Mouse (Mus musculus): ENCODE data around the gene Ptprq.

Gene Ptprq

DNA sequence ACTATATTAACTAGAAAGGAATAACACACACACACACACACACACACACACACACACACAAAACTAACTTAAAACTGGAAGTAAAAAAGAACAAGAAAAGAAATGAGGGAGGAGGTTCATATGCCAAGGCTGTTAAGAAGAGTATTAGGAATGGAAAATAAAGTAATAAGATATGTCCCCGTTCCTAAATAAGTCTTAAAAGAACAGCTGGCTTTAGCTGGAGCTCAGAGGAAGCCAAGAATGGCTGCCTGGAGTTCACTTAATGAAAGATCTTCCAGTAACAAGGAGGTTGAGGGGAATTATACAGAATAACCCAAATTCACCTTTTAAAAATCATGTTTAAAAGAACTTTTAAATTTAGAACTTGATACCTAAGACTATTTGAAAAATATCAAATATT is 93.2 kb downstream of the Ptprq start:
- DNase-seq = no peak

DNA sequence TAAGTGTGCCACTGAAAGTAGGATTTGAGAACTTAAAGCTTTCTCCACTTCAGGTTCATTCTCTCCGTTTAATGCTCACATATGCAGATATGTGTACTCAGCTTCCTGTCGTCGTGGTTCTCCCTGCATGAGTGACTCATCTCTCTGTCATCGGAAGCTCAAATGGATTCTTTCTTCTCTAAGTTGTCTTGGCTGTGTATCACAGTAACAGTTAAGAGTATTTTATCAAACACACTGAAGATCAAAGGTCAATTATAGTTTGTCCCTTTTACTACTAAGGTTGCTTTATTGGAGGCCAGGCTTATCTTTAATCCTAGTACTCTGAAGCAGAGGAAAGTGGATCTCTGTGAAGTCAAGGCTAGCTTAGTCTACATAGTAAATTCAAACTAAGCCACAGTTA is 95.6 kb downstream of the Ptprq start:
- DNase-seq = no peak

DNA sequence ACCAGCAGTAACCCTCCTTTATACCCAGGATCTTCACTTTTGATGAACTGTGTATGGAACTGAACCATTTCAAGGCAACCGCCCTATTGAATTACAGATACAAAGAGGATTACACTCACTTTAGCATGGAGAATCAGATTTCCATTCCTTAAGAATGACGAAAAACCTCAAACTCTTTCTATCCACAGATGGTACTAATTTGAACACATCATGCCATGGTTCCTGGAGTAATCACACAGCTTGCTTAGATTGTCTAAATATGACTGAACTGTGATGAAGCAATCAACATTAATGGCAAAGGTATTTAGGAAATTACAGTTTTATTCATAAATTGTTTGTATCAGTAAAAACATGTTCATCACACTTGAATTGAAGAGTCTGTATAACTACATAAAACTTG is 104.4 kb downstream of the Ptprq start:
- no peak for DNase-seq

DNA sequence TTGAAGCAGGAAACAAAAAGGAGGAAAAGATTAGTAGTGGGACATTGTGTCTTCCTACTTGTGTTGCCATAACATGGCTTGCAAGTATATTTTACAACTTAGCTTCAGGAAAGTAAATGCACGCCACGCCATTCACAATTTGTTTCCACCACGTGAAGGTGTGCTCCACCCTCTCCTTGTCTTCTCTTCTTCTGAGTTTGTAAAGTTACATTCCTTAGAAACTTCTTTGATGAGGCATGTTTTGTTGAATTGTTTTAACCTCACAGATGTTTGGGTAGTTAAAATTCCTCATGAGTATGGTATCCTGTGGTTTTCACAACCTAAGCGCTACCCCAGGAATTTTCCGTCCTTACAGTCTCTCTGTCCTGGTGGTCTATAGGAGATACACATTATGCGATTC is 118.5 kb downstream of the Ptprq start:
- DNase-seq = no peak

DNA sequence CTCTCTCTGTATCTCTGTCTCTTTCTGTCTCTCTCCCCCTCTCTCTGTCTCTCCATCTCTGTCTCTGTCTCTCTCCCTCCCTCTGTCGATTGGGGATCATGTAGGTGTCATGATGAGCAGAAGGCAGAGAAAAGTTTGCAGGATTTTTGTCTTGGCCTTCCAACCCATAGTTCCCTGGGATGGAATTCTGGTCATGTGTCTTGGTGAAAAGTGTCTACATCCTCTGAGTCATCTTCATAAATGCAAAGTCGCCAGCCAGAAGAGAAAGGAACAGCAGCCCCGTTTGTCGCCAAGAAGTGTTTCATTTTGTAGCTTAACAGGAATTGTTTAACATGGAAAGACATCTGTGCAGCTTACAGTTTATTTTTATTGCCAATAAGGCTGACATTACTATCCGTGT is 136.5 kb downstream of the Ptprq start:
- no peak for DNase-seq

DNA sequence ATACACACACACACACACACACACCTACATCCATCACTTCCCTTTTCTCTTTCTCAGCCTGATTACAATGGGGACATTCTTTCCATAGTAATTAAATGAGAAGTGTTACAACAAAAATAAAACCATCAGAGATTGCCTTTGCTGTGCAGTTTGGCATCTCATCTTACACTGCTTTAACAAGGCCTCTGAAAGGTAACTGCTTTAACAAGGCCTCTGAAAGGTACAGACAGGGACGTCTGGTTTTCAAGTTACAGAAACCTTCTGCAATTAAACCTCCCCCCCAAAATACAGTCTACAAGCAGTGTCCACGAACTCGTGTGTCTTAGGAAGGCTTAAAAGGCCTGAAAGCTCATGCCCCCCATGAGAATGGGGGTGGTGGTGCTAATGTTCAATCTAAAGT is 150.8 kb downstream of the Ptprq start:
- no peak for DNase-seq

DNA sequence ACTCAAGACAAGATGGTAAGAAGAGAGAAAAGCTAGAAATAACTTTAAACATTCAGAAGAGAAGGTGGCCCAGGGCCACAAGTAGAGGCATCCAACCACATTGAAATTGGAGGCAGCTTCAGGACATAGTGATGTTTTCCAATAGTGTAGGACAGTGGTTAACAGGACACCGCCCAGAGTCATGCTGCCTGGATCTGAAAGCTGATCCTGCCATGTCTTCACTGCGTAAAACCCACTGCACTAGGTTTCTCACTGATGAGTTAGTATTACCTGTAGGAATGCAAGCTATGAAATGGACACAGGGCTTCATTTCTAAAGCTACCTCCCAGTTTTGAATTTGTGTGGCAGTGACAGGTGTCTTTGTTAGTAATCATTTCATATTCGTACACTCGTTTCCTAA is 151.6 kb downstream of the Ptprq start:
- DNase-seq = no peak

DNA sequence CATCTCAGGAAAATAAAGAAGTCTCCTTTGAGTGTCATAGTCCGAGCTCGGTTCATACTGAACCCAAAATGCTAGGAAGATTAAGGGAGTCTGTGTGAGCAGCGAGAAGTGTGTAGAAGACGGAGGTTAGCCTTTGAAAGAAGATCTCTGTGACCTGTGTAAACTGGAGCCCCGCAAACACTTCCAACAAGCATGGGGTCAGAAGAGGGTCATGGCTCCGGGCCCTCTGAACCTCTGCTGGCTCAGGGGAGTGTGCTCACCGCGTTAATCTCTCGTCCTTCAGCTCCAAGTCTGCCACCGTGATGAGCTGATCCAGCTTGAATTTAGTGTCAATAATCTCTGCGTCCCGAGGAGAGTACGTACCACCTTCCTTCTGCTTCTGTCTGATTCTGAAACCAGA is 157.0 kb downstream of the Ptprq start:
- no peak for DNase-seq

DNA sequence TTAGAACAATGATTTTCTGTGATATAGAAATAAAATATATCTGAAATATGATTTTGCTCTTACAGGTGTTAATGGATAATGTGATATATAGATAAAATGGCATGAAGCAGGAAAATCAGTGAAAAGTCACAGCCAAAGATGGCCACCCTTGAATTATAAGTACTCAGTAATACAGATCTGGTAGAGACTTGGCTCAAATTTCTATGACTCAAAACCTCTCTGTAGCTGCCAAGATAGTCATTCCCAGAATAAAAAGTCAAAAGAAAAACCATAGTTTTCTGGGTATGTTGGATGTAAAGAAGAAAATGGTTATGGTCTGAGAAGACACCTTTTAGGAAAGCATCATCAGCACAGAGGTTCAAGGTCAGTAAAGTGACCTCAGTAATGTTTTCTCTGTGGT is 159.0 kb downstream of the Ptprq start:
- DNase-seq = no peak

DNA sequence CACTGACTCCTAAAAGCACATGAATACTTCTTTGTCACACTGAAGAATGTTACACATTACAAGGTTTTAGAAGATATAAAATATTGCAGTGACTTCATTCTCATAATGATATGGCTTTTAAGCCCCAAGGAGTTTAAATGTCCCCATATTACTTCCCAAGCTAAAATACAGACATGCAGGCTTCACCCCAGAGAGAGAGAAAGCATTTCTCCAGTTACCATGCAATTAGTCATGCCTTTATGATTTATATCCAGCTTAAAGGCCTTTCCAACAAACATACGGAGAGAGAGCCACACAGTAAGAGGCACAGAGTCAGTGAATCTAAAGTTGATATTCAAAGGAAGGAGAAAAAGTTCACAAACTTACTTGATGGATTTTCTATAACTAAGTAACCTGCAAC is 176.8 kb downstream of the Ptprq start:
- DNase-seq = no peak

DNA sequence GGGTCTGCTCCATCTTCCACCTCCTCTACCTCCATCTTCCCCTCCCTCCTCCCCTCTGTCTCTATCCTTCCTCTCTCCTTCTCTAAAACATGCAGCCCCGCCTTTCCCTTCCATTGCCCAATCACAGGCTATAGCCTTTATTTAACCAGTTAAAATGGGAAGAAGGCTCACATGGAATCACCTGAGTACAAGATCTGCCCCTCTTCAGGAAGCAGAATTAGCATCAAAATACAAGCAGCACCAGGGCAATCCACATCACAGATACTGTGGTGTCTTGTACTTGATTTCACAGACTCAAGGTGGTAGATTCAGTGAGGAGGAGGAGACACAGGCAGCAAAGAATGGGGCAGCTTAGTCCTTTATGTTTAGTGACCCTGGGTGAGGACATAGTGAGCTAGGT is 191.1 kb downstream of the Ptprq start:
- DNase-seq = no peak

DNA sequence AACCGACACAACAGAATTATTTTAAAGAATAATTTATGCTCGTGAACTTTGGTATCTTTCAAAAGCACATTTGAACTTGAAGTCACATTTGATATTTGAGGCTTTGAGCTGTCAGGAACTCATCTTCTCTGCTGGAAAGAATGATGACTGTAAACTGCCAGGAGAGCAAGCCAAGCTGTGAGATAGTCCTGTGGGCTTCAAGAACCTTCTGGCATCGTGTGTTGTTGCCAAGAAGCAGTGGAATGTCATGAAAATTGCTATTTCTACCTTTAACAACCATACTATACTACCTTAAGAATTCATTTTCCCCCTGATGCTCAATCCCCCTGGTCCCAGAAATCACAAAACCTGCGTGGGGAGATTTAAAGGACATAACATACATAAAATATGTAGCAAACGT is 200.6 kb downstream of the Ptprq start:
- no peak for DNase-seq

DNA sequence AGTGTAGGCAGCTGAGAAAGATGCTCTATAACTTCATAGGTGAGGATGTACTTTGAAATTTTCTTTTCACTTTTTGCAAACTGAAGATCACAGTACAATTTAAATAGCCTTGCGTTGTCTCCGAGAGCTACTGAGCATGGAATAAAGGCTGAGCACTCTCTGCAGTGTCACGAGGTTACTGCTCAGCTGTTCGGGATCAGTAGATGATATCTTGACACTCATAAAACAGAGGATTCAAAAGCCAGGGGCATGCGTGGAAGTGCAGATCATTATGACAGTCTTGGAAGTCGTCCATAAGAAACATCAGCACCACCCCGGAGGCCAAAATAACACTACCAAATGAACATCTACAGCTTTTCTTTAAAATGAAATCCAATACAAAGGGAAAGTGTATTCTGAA is 203.2 kb downstream of the Ptprq start:
- no peak for DNase-seq

DNA sequence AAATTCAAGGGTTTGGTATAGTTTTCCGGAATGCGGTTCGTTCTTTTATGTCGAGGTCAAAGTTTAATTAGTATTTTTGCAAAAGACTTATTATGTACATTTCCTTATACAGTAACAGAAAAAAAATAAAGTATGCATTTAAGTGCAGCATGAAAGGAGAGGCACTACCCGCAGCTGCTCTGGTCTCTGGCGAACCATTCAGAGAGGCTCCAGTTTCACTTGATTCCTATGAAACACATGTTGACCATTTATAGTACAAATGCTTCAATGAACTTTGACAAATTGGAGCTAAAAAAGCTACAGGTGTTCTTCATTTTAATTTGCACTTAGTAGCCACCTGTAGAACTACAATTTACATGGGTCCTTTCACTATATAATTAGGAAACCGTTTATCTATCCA is 205.1 kb downstream of the Ptprq start:
- no peak for DNase-seq

DNA sequence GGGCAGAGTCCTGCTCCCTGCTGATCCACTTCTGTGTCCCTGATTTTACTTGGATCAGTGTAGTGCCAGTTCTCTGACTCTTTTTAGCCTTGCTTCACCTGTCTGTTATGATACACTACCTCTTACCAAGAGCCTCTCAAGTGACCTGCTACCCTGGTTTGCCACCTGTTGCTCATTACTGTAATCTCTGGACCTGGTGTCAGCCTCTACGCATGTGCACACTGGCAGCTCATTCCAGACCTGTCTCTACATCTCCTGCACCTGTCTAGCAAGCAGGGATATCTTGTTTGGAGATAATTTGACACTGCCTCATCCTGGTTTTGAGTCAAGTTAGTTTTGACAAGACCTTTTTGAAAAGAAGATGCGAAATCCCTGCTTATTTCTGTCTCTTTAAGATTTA is 213.5 kb downstream of the Ptprq start:
- no peak for DNase-seq

DNA sequence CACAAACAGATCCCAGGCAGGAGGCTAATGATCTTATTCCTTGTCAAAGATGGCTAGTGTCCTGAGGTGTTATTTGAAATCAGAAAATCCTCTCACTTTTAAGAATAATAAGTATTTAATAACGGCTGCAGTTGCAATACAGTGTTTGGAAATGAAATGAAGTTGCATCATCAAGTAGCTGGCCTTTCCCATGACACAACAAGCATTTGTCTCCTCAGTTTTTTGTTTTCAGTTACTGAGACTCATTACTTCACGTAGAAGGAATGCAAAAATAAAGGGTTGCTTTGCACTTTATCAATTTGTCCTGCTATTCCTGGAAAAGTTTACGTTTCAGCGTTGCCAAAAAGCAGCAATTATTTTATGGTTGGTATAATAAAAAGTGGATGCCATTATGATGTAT is 216.4 kb downstream of the Ptprq start:
- DNase-seq = no peak

DNA sequence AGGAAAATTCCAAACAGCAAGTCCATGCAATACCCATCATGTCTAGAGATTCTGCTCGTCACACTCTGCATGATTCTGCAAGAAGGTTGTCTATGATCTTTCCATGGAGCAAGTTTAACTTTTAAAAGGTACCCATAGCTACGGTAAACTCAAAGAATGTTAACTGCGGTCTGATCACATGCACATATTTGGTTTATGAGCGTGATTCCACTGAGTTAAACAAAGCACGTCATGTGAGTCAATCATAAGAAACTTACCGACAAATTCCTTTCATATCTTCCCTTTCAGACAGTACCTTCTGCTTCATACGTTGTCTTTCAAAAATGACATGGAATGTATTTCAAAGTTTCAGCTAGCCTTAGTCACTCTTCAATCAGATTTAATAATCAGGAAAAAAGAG is 217.7 kb downstream of the Ptprq start:
- no peak for DNase-seq

DNA sequence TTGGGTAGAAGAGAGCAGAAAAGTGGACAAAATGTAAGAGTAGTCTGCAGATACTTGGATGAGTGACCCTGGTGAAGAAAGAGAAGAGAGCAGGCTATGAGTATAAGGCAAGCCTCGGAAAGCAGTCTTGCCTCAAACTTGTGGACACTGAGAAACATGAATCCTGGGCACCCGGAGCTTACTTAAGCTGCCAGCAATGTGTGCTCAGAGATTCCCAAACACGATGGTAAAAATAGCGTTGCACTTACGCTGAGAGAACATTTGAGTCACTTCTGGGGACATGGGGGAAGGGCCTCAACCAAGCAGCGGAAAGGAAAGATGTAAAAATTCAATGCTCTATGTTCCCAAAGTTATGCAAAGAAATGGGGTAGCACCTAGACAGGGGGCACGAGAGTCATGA is 220.2 kb downstream of the Ptprq start:
- no peak for DNase-seq

DNA sequence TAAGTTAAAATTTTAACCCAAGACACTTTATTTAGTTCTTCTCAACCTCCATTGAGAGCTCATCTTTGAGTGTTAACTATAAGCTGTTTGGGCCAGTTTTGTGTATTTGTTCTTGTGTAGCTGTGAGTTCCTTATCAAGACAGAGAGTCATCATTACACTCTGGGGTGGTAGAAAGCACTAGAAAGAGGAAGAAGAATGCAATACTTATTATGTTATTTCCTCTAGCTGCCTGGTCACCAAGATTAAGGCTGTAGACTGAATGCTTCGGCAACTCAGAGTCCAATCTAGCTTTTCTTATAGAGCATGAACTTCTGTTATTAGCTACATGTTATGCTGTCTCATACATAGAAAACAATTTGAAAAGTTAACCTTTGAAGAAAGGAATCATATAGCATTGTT is 223.4 kb downstream of the Ptprq start:
- no peak for DNase-seq

DNA sequence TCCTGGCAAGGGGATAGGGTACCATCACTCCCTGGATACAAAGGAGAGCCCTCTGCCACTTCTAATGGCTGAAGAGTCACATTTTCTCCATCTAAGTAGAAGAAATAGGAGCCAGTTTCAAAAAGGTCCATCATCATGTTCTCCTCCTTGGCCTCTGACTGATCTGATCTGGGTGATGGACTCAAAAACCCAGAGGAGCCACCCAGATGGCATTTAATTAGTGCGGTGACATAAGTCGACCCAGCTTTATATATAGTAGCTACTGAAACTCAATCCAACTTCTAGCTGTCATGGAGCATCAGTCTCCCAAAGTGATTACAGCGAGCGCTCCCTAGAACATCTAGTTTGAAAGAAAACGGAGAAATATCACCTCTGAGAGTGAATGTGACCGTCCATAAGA is 225.3 kb downstream of the Ptprq start, which contains the start of gene Myf6:
Myf6 (minus strand) TSS at position 170 of the 400 bp plus-strand sequence.
- no peak for DNase-seq

DNA sequence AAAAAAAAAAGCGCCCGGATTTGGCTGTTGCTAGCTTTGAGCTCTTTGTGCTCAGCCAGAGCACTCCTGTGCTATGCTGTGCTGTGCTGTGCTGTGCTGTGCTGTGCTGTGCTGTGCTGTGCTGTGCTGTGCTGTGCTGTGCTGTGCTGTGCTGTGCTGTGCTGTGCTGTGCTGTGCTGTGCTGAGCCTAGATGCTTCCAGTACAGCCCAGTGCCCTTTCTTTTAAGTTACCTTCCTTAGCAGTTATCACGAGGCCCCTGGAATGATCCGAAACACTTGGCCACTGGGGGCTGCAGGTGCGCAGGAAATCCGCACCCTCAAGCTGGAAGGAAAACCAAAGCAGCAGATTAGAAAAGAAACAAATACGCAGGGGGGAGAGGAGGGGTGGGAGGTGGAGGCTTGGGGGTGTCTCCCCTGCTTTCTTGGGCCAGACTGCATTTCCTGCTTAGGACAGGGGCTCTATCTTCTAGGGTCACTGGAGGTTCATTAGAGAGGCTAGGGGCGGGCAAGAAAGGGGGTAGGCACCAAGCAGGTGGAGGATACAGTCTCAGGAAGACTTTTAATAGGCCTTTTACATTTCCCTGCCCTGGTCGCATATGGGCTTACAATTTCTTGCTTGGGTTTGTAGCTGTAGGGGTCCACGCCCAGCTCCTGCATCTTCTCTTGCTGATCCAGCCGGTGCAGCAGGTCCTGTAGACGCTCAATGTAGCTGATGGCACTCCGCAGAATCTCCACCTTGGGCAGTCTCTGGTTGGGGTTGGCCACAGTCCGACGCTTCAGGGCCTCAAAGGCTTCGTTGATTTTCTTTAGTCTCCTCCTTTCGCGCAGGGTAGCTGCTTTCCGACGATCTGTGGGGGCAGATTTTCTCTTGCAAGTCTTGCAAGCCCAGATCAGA is 226.0 kb downstream of the Ptprq start:
- DNase-seq = no peak

DNA sequence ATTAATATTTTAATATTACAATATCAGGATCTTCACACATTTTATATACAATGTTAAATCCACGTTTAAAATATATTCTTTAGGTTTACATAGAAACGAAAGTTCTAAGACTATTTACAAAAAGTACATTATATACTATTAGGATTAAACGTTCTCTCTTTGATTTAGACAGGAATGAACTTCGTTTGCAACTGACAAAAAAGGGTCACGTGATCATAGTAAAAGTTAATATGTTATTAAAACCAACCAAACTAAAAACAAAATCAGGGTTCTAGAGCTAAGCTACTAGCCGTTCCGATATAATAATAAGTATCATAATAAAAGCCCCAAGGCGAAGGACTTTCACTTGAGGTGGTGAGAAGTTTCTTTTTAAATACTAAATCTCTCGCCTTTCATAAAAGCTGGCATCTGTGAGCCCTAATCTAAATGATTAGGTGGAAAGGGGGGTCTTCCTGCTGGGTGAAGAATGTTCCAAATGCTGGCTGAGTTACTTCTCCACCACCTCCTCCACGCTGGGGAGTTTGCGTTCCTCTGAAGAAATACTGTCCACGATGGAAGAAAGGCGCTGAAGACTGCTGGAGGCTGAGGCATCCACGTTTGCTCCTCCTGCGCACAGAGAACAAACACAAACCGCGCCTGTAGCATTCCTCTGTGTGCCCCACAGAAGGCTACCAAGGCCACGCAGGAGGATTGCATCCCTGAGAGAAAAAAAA is 226.8 kb downstream of the Ptprq start:
- no peak for DNase-seq

DNA sequence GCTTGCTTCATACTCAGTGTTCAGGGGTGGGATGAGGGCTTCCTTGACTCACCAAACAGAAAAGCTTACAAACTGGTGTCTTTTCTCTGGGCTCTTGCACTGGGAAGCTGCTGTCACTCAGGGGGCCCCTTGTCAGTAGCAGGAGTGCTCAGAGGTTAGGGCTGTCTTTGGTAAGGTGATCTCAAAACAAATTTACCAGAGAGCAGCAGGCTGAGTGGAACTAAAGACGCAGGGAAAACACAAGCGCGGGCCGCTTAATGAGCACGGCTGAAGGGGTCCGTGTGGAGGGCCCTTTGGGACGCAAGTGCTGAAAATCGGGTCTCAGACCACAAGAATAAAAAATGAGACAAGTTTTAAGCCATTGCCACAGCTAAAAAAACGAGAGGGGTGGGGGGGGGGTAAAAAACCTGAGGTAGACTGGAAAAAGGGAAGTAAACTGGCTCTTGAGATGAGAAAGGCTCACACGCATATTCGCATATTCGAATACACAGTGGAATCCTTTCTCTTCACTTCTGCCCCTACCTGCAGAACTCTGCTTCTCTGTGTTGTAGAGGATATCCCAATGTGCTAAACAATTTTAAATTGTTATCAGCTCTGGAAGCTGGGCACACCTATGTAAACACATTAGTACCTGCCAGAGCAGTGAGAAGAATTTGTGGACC is 231.1 kb downstream of the Ptprq start:
- DNase-seq = no peak

DNA sequence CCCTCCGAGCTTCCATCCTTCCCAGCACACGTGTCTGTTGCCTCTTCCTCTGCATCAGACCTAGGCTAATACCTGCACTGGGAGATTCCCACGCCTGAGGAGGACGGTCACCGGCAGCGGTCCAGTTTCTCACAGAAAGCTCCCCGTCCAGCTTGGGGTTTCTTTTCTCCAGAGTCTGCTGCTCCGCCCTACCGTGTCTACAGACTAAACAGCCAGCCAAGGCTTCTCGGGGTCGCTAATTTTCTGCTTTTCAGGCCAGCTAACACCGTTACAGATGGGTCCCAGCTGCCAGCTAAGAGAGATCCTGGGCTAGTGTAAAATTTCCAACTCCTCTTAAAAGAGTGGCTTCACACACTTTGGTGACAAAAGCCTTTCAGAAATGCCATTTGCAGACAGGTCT is 233.1 kb downstream of the Ptprq start:
- DNase-seq = no peak

Data from cerebellum, adult 9-10 months (tissue).